Mouse (Mus musculus): ENCODE data around the gene Xpo6. TPM values are rescaled to one million over a fixed set of nuclear protein-coding genes. Genes with fewer than 3 reads are reported as not detected.

Xpo6 gene
- polyA plus RNA-seq, 1 experiment from 2014 or later, result 27.6 TPM

GRCm38 (mm10) chr7:126216867-126217266 lies 16.6 kb upstream of the Xpo6 start:
- H3K4me1 ChIP-seq (ENCODE audit: control insufficient read depth, insufficient read depth, low read length), result peaks cover 6% of the 10 kb centered on the region
- 36% methylated on average over 1 of the region's 1 CpGs for WGBS

GRCm38 (mm10) chr7:126210856-126211255 lies 10.6 kb upstream of the Xpo6 start:
- Histone ChIP-seq H3K4me3 (ENCODE audit: low read length) (no peak overlapping the region), H3K9ac (ENCODE audit: low read length) (no peak overlapping the region), H3K36me3 (ENCODE audit: control insufficient read depth, insufficient read depth) (no peaks in the 10 kb centered on the region), H3K27ac (ENCODE audit: low read length) (no peak overlapping the region), H3K4me1 (ENCODE audit: control insufficient read depth, insufficient read depth, low read length) (no peaks in the 10 kb centered on the region), H3K27me3 (ENCODE audit: control insufficient read depth, insufficient read depth, low read length) (no peaks in the 10 kb centered on the region), H3K9me3 (replicated peaks; ENCODE audit: control insufficient read depth, low read length) (no peaks in the 10 kb centered on the region), H3K4me2 (ENCODE audit: low read depth, low read length) (no peak overlapping the region)
- ATAC-seq (replicated peaks; ENCODE audit: extremely low read depth, insufficient read depth, low FRiP score), result no peak
- WGBS, result 73% methylated on average over 5 of the region's 5 CpGs

More at GRCm38 (mm10) chr7:126216867-126217266, 16.6 kb upstream of the Xpo6 start:
- Histone ChIP-seq H3K9me3 (replicated peaks; ENCODE audit: control insufficient read depth, low read length) (no peaks in the 10 kb centered on the region; the same call in 1 of the 2 replicates), H3K4me2 (ENCODE audit: low read depth, low read length) (no peak overlapping the region), H3K36me3 (ENCODE audit: control insufficient read depth, insufficient read depth) (no peaks in the 10 kb centered on the region), H3K4me3 (ENCODE audit: low read length) (no peak overlapping the region), H3K9ac (ENCODE audit: low read length) (no peak overlapping the region), H3K27me3 (ENCODE audit: control insufficient read depth, insufficient read depth, low read length) (no peaks in the 10 kb centered on the region), H3K27ac (ENCODE audit: low read length) (peak overlapping the region; percentile 75)
- ATAC-seq (replicated peaks; ENCODE audit: extremely low read depth, insufficient read depth, low FRiP score), result peak; percentile 84

- no peak for ATAC-seq (replicated peaks; ENCODE audit: extremely low read depth, insufficient read depth, low FRiP score)
- no peak overlapping the region for H3K9ac ChIP-seq (ENCODE audit: low read length)
- H3K27ac ChIP-seq (ENCODE audit: low read length), result no peak overlapping the region; the same call in 1 of the 2 replicates
- H3K27me3 ChIP-seq (ENCODE audit: control insufficient read depth, insufficient read depth, low read length), result no peaks in the 10 kb centered on the region
- H3K4me2 ChIP-seq (ENCODE audit: low read depth, low read length), result peak overlapping the region; percentile 75
- no peaks in the 10 kb centered on the region for H3K9me3 ChIP-seq (replicated peaks; ENCODE audit: control insufficient read depth, low read length)
- WGBS, result 95% methylated on average over 4 of the region's 4 CpGs
- H3K4me3 ChIP-seq (ENCODE audit: low read length), result peak overlapping the region; percentile 77
- H3K36me3 ChIP-seq (ENCODE audit: control insufficient read depth, insufficient read depth), result no peaks in the 10 kb centered on the region
- H3K4me1 ChIP-seq (ENCODE audit: control insufficient read depth, insufficient read depth, low read length), result peaks cover 15% of the 10 kb centered on the region
These were observed 670 bp upstream of the Xpo6 start for GRCm38 (mm10) chr7:126200997-126201345.

- H3K4me1 ChIP-seq (ENCODE audit: control insufficient read depth, insufficient read depth, low read length), result peaks cover 15% of the 10 kb centered on the region
- peak overlapping the region; percentile 95 for H3K9ac ChIP-seq (ENCODE audit: low read length)
- WGBS, result under 1% methylated on average over 27 of the region's 27 CpGs
- no peaks in the 10 kb centered on the region for H3K27me3 ChIP-seq (ENCODE audit: control insufficient read depth, insufficient read depth, low read length)
- peak overlapping the region; percentile 75 for H3K4me2 ChIP-seq (ENCODE audit: low read depth, low read length)
- peak overlapping the region; percentile 83 for H3K27ac ChIP-seq (ENCODE audit: low read length)
- H3K4me3 ChIP-seq (ENCODE audit: low read length), result peak overlapping the region; percentile 77
- H3K9me3 ChIP-seq (replicated peaks; ENCODE audit: control insufficient read depth, low read length), result no peaks in the 10 kb centered on the region
- H3K36me3 ChIP-seq (ENCODE audit: control insufficient read depth, insufficient read depth), result no peaks in the 10 kb centered on the region
- ATAC-seq (replicated peaks; ENCODE audit: extremely low read depth, insufficient read depth, low FRiP score), result peak; percentile 73
These were observed 604 bp downstream of the Xpo6 start for GRCm38 (mm10) chr7:126199691-126200102.

GRCm38 (mm10) chr7:126198926-126199325 lies 1.4 kb downstream of the Xpo6 start:
- no peaks in the 10 kb centered on the region for H3K27me3 ChIP-seq (ENCODE audit: control insufficient read depth, insufficient read depth, low read length)
- H3K9ac ChIP-seq (ENCODE audit: low read length), result peak overlapping the region; percentile 95
- ATAC-seq (replicated peaks; ENCODE audit: extremely low read depth, insufficient read depth, low FRiP score), result no peak
- H3K4me3 ChIP-seq (ENCODE audit: low read length), result peak overlapping the region; percentile 77
- no peaks in the 10 kb centered on the region for H3K9me3 ChIP-seq (replicated peaks; ENCODE audit: control insufficient read depth, low read length)
- peak overlapping the region; percentile 75 for H3K4me2 ChIP-seq (ENCODE audit: low read depth, low read length)
- WGBS, result 31% methylated on average over 1 of the region's 1 CpGs
- H3K27ac ChIP-seq (ENCODE audit: low read length), result peak overlapping the region; percentile 83
- peaks cover 15% of the 10 kb centered on the region for H3K4me1 ChIP-seq (ENCODE audit: control insufficient read depth, insufficient read depth, low read length)
- H3K36me3 ChIP-seq (ENCODE audit: control insufficient read depth, insufficient read depth), result no peaks in the 10 kb centered on the region

GRCm38 (mm10) chr7:126194175-126194574 lies 6.1 kb downstream of the Xpo6 start:
- Histone ChIP-seq H3K4me2 (ENCODE audit: low read depth, low read length) (no peak overlapping the region), H3K27me3 (ENCODE audit: control insufficient read depth, insufficient read depth, low read length) (no peaks in the 10 kb centered on the region), H3K9ac (ENCODE audit: low read length) (no peak overlapping the region), H3K36me3 (ENCODE audit: control insufficient read depth, insufficient read depth) (peaks cover 5% of the 10 kb centered on the region), H3K4me1 (ENCODE audit: control insufficient read depth, insufficient read depth, low read length) (peaks cover 18% of the 10 kb centered on the region), H3K27ac (ENCODE audit: low read length) (no peak overlapping the region), H3K4me3 (ENCODE audit: low read length) (no peak overlapping the region), H3K9me3 (replicated peaks; ENCODE audit: control insufficient read depth, low read length) (peaks cover 2% of the 10 kb centered on the region; the same call in 1 of the 2 replicates)
- ATAC-seq (replicated peaks; ENCODE audit: extremely low read depth, insufficient read depth, low FRiP score), result no peak
- 94% methylated on average over 1 of the region's 1 CpGs for WGBS

- H3K9me3 ChIP-seq (replicated peaks; ENCODE audit: control insufficient read depth, low read length), result peaks cover 2% of the 10 kb centered on the region; the same call in 1 of the 2 replicates
- H3K9ac ChIP-seq (ENCODE audit: low read length), result no peak overlapping the region
- H3K36me3 ChIP-seq (ENCODE audit: control insufficient read depth, insufficient read depth), result peaks cover 5% of the 10 kb centered on the region
- WGBS, result 65% methylated on average over 1 of the region's 1 CpGs
- H3K27ac ChIP-seq (ENCODE audit: low read length), result no peak overlapping the region
- H3K27me3 ChIP-seq (ENCODE audit: control insufficient read depth, insufficient read depth, low read length), result no peaks in the 10 kb centered on the region
- ATAC-seq (replicated peaks; ENCODE audit: extremely low read depth, insufficient read depth, low FRiP score), result no peak
- H3K4me2 ChIP-seq (ENCODE audit: low read depth, low read length), result no peak overlapping the region
- H3K4me3 ChIP-seq (ENCODE audit: low read length), result no peak overlapping the region
- H3K4me1 ChIP-seq (ENCODE audit: control insufficient read depth, insufficient read depth, low read length), result peaks cover 8% of the 10 kb centered on the region; the same call in 1 of the 2 replicates
These were observed 8.8 kb downstream of the Xpo6 start for GRCm38 (mm10) chr7:126191471-126191870.

GRCm38 (mm10) chr7:126189517-126189916 lies 10.8 kb downstream of the Xpo6 start:
- H3K9me3 ChIP-seq (replicated peaks; ENCODE audit: control insufficient read depth, low read length), result peaks cover 2% of the 10 kb centered on the region; the same call in 1 of the 2 replicates
- no peak overlapping the region for H3K4me3 ChIP-seq (ENCODE audit: low read length)
- peaks cover 19% of the 10 kb centered on the region for H3K4me1 ChIP-seq (ENCODE audit: control insufficient read depth, insufficient read depth, low read length)
- H3K4me2 ChIP-seq (ENCODE audit: low read depth, low read length), result no peak overlapping the region
- no peaks in the 10 kb centered on the region for H3K27me3 ChIP-seq (ENCODE audit: control insufficient read depth, insufficient read depth, low read length)
- no peak overlapping the region for H3K27ac ChIP-seq (ENCODE audit: low read length)
- H3K9ac ChIP-seq (ENCODE audit: low read length), result no peak overlapping the region
- H3K36me3 ChIP-seq (ENCODE audit: control insufficient read depth, insufficient read depth), result peaks cover 5% of the 10 kb centered on the region
- WGBS, result 85% methylated on average over 1 of the region's 1 CpGs
- ATAC-seq (replicated peaks; ENCODE audit: extremely low read depth, insufficient read depth, low FRiP score), result no peak

GRCm38 (mm10) chr7:126185999-126186398 lies 14.3 kb downstream of the Xpo6 start:
- peaks cover 5% of the 10 kb centered on the region for H3K36me3 ChIP-seq (ENCODE audit: control insufficient read depth, insufficient read depth)
- no peak overlapping the region for H3K4me3 ChIP-seq (ENCODE audit: low read length)
- no peak overlapping the region for H3K9ac ChIP-seq (ENCODE audit: low read length)
- no peak overlapping the region for H3K27ac ChIP-seq (ENCODE audit: low read length)
- peaks cover 42% of the 10 kb centered on the region for H3K4me1 ChIP-seq (ENCODE audit: control insufficient read depth, insufficient read depth, low read length)
- peaks cover 2% of the 10 kb centered on the region; the same call in 1 of the 2 replicates for H3K9me3 ChIP-seq (replicated peaks; ENCODE audit: control insufficient read depth, low read length)
- no peak for ATAC-seq (replicated peaks; ENCODE audit: extremely low read depth, insufficient read depth, low FRiP score)
- H3K27me3 ChIP-seq (ENCODE audit: control insufficient read depth, insufficient read depth, low read length), result no peaks in the 10 kb centered on the region
- H3K4me2 ChIP-seq (ENCODE audit: low read depth, low read length), result no peak overlapping the region
